In genomic region chr8:77609621-77610020, GRCm38 (mm10) we compare ENCODE assay signal across 9 mouse cellular contexts. TPM values are rescaled to one million over a fixed set of nuclear protein-coding genes. Genes with fewer than 3 reads are reported as not detected.
DNase-seq lines count a peak whose midpoint lies in the region; ATAC-seq and TF ChIP-seq lines count a peak whose summit lies in the region.
"Had no signal": no experiment of that assay in that cellular context is flagged by ENCODE, and none has a peak within 500 bp of the region (broad histone marks: within the 10 kb centered on the region; RNA-seq: fewer than 3 reads in every experiment).

No protein-coding gene starts in this region.

- ATAC-seq in heart, embryonic 13.5 days (ENCODE audit: extremely low read depth, insufficient number of reproducible peaks, low FRiP score, low TSS enrichment) = no peak
- no peak for ATAC-seq in forebrain, postnatal 0 days

- H3K9me3 ChIP-seq in heart, embryonic 13.5 days = no peaks in the 10 kb centered on the region
- H3K9me3 ChIP-seq in ES-Bruce4 (replicated peaks; ENCODE audit: control insufficient read depth, insufficient read depth, low read length, poor library complexity, severe bottlenecking) = no peaks in the 10 kb centered on the region
- no peaks in the 10 kb centered on the region for H3K9me3 ChIP-seq in forebrain, postnatal 0 days (ENCODE audit: low read length)

- no peak for TF ChIP-seq POLR2A in ES-Bruce4 (IDR thresholded peaks at IDR 0.05; ENCODE audit: insufficient read depth, low read length)

- H3K27me3 ChIP-seq in heart, embryonic 13.5 days (replicated peaks) = no peaks in the 10 kb centered on the region; the same call in 1 of the 2 replicates
- no peaks in the 10 kb centered on the region for H3K27me3 ChIP-seq in ES-Bruce4 (ENCODE audit: control insufficient read depth, insufficient read depth, low read length, poor library complexity, severe bottlenecking)
- no peaks in the 10 kb centered on the region for H3K27me3 ChIP-seq in forebrain, postnatal 0 days (ENCODE audit: insufficient read depth, low read length)

- peaks cover 14% of the 10 kb centered on the region for H3K4me1 ChIP-seq in heart, embryonic 13.5 days
- H3K4me1 ChIP-seq in ES-Bruce4 (ENCODE audit: control insufficient read depth, insufficient read depth, low read length) = no peaks in the 10 kb centered on the region
- peaks cover 6% of the 10 kb centered on the region; the same call in 1 of the 2 replicates for H3K4me1 ChIP-seq in forebrain, postnatal 0 days (ENCODE audit: insufficient read depth)

- peaks cover 17% of the 10 kb centered on the region for H3K36me3 ChIP-seq in heart, embryonic 13.5 days
- H3K36me3 ChIP-seq in ES-Bruce4 (ENCODE audit: control insufficient read depth, insufficient read depth, low read length, poor library complexity, severe bottlenecking) (peaks cover 15% of the 10 kb centered on the region), macrophage (ENCODE audit: inconsistent target) (0 out of 2 replicates have a peak, but pooled peaks cover under 1% of the 10 kb centered on the region)
- peaks cover 11% of the 10 kb centered on the region; the same call in 1 of the 2 replicates for H3K36me3 ChIP-seq in forebrain, postnatal 0 days (ENCODE audit: insufficient read depth)

- no peak overlapping the region for H3K27ac ChIP-seq in heart, embryonic 13.5 days (replicated peaks)
- H3K27ac ChIP-seq in ES-Bruce4 (ENCODE audit: insufficient read depth, low read length) (0 out of 2 replicates have a peak overlapping the region, but pooled peaks have one; percentile 2), macrophage (no peak overlapping the region)
- H3K27ac ChIP-seq in forebrain, postnatal 0 days (ENCODE audit: low read depth, low read length) = no peak overlapping the region

- peak overlapping the region; percentile 84 for H3K4me3 ChIP-seq in heart, embryonic 13.5 days
- H3K4me3 ChIP-seq in ES-Bruce4 (ENCODE audit: low read depth, low read length) (peak overlapping the region; percentile 89), macrophage (ENCODE audit: inconsistent target) (peak overlapping the region; percentile 45)
- peak overlapping the region; percentile 94 for H3K4me3 ChIP-seq in forebrain, postnatal 0 days (ENCODE audit: low read depth, low read length)

- intact Hi-C loops in heart, postnatal 36 days (cut with DNase I) = loop anchor here (10.0 kb wide), 1 partner anchor 195 kb away; no protein-coding TSS in a partner anchor

- H3K9ac ChIP-seq in heart, embryonic 13.5 days = peak overlapping the region; percentile 81
- H3K9ac ChIP-seq in ES-Bruce4 (ENCODE audit: low read depth, poor library complexity, severe bottlenecking) = peak overlapping the region; percentile 87
- H3K9ac ChIP-seq in forebrain, postnatal 0 days = peak overlapping the region; percentile 74

- no peak for TF ChIP-seq EP300 in ES-Bruce4 (IDR thresholded peaks at IDR 0.05; ENCODE audit: insufficient read depth, low read depth, low read length)

- no peak for TF ChIP-seq CTCF in ES-Bruce4 (IDR thresholded peaks at IDR 0.05; ENCODE audit: low read depth, low read length)
- TF ChIP-seq CTCF in forebrain, postnatal 0 days (IDR thresholded peaks at IDR 0.05; ENCODE audit: low read depth) = no peak

- 14% methylated on average over 7 of the region's 7 CpGs for WGBS in heart, embryonic 13.5 days
- WGBS in forebrain, postnatal 0 days = 6% methylated on average over 7 of the region's 7 CpGs
- 35% methylated on average over 7 of the region's 7 CpGs for WGBS in macrophage (ENCODE audit: missing documents)

- DNase-seq in heart, postnatal 36 days = no peak
- DNase-seq in forebrain, postnatal 0 days = no peak
- no peak for DNase-seq in cerebellum, postnatal 4 days (ENCODE audit: low spot score in 2 of 2)
- no peak for DNase-seq in urinary bladder, postnatal 36 days (ENCODE audit: low spot score in 2 of 2)
- DNase-seq in thymus, postnatal 25 days = no peak
- DNase-seq: lung, postnatal 4 days had no signal

- H3K79me2 ChIP-seq in macrophage (ENCODE audit: inconsistent target) = peaks cover 9% of the 10 kb centered on the region; the same call in 1 of the 2 replicates

- H3K4me2 ChIP-seq in heart, embryonic 13.5 days = peak overlapping the region; percentile 87
- peak overlapping the region; percentile 69 for H3K4me2 ChIP-seq in forebrain, postnatal 0 days (ENCODE audit: low read depth)

RNA-seq across cellular contexts. Expression of gene Tmem184c, which starts 0.9 kb away (rescaled TPM):
- 20.5 and 21.1 TPM in 2 replicates for polyA plus RNA-seq in heart, embryonic 13.5 days (2015; fragmentation: Nextera tagmentation; extraction: Ambion mirVana)
- 10 to 100 TPM; 11.1 to 11.8 TPM for total RNA-seq in heart, postnatal 36 days (2021)
- polyA plus RNA-seq in ES-Bruce4 (2011; ENCODE audit: insufficient read depth, insufficient read length, low read depth, missing spikeins) (41.0 and 42.6 TPM in 2 replicates), macrophage (2018) (20.6 to 48.2 TPM (median 23.6 TPM) in 3 replicates)
- total RNA-seq in forebrain, postnatal 0 days (2014; rRNA removed) = 56.2 and 65.6 TPM in 2 replicates
- polyA plus RNA-seq in forebrain, postnatal 0 days (2015; fragmentation: Nextera tagmentation; extraction: Ambion mirVana) = 58.6 and 65.5 TPM in 2 replicates
- total RNA-seq in macrophage (2018; cell fraction: chromatin; rRNA removed) = 10 to 100 TPM; 12.0 to 54.2 (median 28.4) TPM
- total RNA-seq in macrophage (2018; cell fraction: cytosol; rRNA removed) = 10 to 100 TPM in 20 of 26 experiments, 1 to 10 TPM in 6; 6.1 to 28.8 (median 12.9) TPM
- 10 to 100 TPM; 14.8 to 55.3 (median 29.3) TPM for total RNA-seq in macrophage (2018; cell fraction: nucleus; rRNA removed)
